Mouse (Mus musculus): ENCODE data around the gene Ryr1.

- TF ChIP-seq CTCF (IDR thresholded peaks at IDR 0.05; ENCODE audit: low read depth, low read length) (no peak), POLR2A (IDR thresholded peaks at IDR 0.05; ENCODE audit: borderline replicate concordance, low read depth, low read length) (no peak)
Observed at GRCm38 (mm10) chr7:29067758-29068157, 57.2 kb downstream of the Ryr1 start.

All from bone marrow macrophage, adult 2 months (primary cell).